Mouse (Mus musculus) erythroid progenitor cell, adult 5-6 weeks (primary cell): ENCODE results near the gene Theg. TPM values are rescaled to one million over a fixed set of nuclear protein-coding genes. Genes with fewer than 3 reads are reported as not detected.

Experiments used
- total RNA-seq, 2 experiments: library from RNA; stranded (forward) in 1 of 2; stranded (reverse) in 1 of 2; fragments of 150-400 nt in 1 of 2; fragments of 186-747, 209-891 nt in 1 of 2; gene quantifications; 2 replicates each; pipeline versions ENCODE4 v1.2.3 to v1.2.4; 2015 to 2017; ENCODE audit warnings: low replicate concordance in 2 of 2

Theg gene
- total RNA-seq, 2 experiments from 2014 or later = not detected

Other genes with a start within 250 kb of the Theg start
- gene Vmn2r82, start 230.8 kb downstream of the Theg start, total RNA-seq (2015; ENCODE audit: low replicate concordance) = not detected in 2 replicates
- gene Vmn2r82, start 230.8 kb downstream of the Theg start, total RNA-seq (2017; ENCODE audit: low replicate concordance) = not detected in 2 replicates
- gene Vmn2r83, start 118.6 kb downstream of the Theg start, total RNA-seq (2015; ENCODE audit: low replicate concordance) = not detected in 2 replicates
- gene Vmn2r83, start 118.6 kb downstream of the Theg start, total RNA-seq (2017; ENCODE audit: low replicate concordance) = not detected in 2 replicates
- 2.5 TPM in 1 of 2 replicates, not detected in the other for gene Plpp2, start 53.5 kb downstream of the Theg start, total RNA-seq (2015; ENCODE audit: low replicate concordance)
- gene Plpp2, start 53.5 kb downstream of the Theg start, total RNA-seq (2017; ENCODE audit: low replicate concordance) = not detected in 2 replicates
- not detected in 2 replicates for gene Mier2, start 32.1 kb downstream of the Theg start, total RNA-seq (2015; ENCODE audit: low replicate concordance)
- 0.77 TPM in 1 of 2 replicates, not detected in the other for gene Mier2, start 32.1 kb downstream of the Theg start, total RNA-seq (2017; ENCODE audit: low replicate concordance)
- gene C2cd4c, start 26.7 kb upstream of the Theg start, total RNA-seq (2015; ENCODE audit: low replicate concordance) = not detected in 2 replicates
- not detected in 2 replicates for gene C2cd4c, start 26.7 kb upstream of the Theg start, total RNA-seq (2017; ENCODE audit: low replicate concordance)
- gene Shc2, start 50.6 kb upstream of the Theg start, total RNA-seq (2015; ENCODE audit: low replicate concordance) = not detected in 2 replicates
- not detected in 2 replicates for gene Shc2, start 50.6 kb upstream of the Theg start, total RNA-seq (2017; ENCODE audit: low replicate concordance)
- gene Odf3l2, start 58.4 kb upstream of the Theg start, total RNA-seq (2015; ENCODE audit: low replicate concordance) = not detected in 2 replicates
- not detected in 2 replicates for gene Odf3l2, start 58.4 kb upstream of the Theg start, total RNA-seq (2017; ENCODE audit: low replicate concordance)
- gene Madcam1, start 77.2 kb upstream of the Theg start, total RNA-seq (2015; ENCODE audit: low replicate concordance) = not detected in 2 replicates
- gene Madcam1, start 77.2 kb upstream of the Theg start, total RNA-seq (2017; ENCODE audit: low replicate concordance) = not detected in 2 replicates
- 12.2 and 15.9 TPM in 2 replicates for gene Tpgs1, start 82.0 kb upstream of the Theg start, total RNA-seq (2015; ENCODE audit: low replicate concordance)
- gene Tpgs1, start 82.0 kb upstream of the Theg start, total RNA-seq (2017; ENCODE audit: low replicate concordance) = 1.9 and 8.3 TPM in 2 replicates
- gene Cdc34, start 94.9 kb upstream of the Theg start, total RNA-seq (2015; ENCODE audit: low replicate concordance) = 42.2 and 66.7 TPM in 2 replicates
- 82.7 and 87.2 TPM in 2 replicates for gene Cdc34, start 94.9 kb upstream of the Theg start, total RNA-seq (2017; ENCODE audit: low replicate concordance)
- gene Gzmm, start 101.7 kb upstream of the Theg start, total RNA-seq (2015; ENCODE audit: low replicate concordance) = not detected in 2 replicates
- not detected in 2 replicates for gene Gzmm, start 101.7 kb upstream of the Theg start, total RNA-seq (2017; ENCODE audit: low replicate concordance)
- 1,896 and 2,324 TPM in 2 replicates for gene Bsg, start 117.2 kb upstream of the Theg start, total RNA-seq (2015; ENCODE audit: low replicate concordance)
- gene Bsg, start 117.2 kb upstream of the Theg start, total RNA-seq (2017; ENCODE audit: low replicate concordance) = 1,328 and 1,345 TPM in 2 replicates
- not detected in 2 replicates for gene Hcn2, start 129.3 kb upstream of the Theg start, total RNA-seq (2015; ENCODE audit: low replicate concordance)
- gene Hcn2, start 129.3 kb upstream of the Theg start, total RNA-seq (2017; ENCODE audit: low replicate concordance) = not detected in 2 replicates
- 8.0 TPM in 1 of 2 replicates, not detected in the other for gene Polrmt, start 159.2 kb upstream of the Theg start, total RNA-seq (2015; ENCODE audit: low replicate concordance)
- gene Polrmt, start 159.2 kb upstream of the Theg start, total RNA-seq (2017; ENCODE audit: low replicate concordance) = 0.64 and 4.4 TPM in 2 replicates
- not detected in 2 replicates for gene Fgf22, start 167.7 kb upstream of the Theg start, total RNA-seq (2015; ENCODE audit: low replicate concordance)
- not detected in 2 replicates for gene Fgf22, start 167.7 kb upstream of the Theg start, total RNA-seq (2017; ENCODE audit: low replicate concordance)
- 40.0 and 58.7 TPM in 2 replicates for gene Rnf126, start 179.6 kb upstream of the Theg start, total RNA-seq (2015; ENCODE audit: low replicate concordance)
- 18.3 and 19.4 TPM in 2 replicates for gene Rnf126, start 179.6 kb upstream of the Theg start, total RNA-seq (2017; ENCODE audit: low replicate concordance)
- gene Fstl3, start 189.9 kb upstream of the Theg start, total RNA-seq (2015; ENCODE audit: low replicate concordance) = 5.4 TPM in 1 of 2 replicates, not detected in the other
- gene Fstl3, start 189.9 kb upstream of the Theg start, total RNA-seq (2017; ENCODE audit: low replicate concordance) = 0.38 and 1.3 TPM in 2 replicates
- gene Prss57, start 203.6 kb upstream of the Theg start, total RNA-seq (2015; ENCODE audit: low replicate concordance) = 25.6 and 44.0 TPM in 2 replicates
- 1.1 and 6.5 TPM in 2 replicates for gene Prss57, start 203.6 kb upstream of the Theg start, total RNA-seq (2017; ENCODE audit: low replicate concordance)
- gene Palm, start 206.2 kb upstream of the Theg start, total RNA-seq (2015; ENCODE audit: low replicate concordance) = 8.8 and 16.2 TPM in 2 replicates
- gene Palm, start 206.2 kb upstream of the Theg start, total RNA-seq (2017; ENCODE audit: low replicate concordance) = 2.0 and 9.2 TPM in 2 replicates
- not detected in 2 replicates for gene Misp, start 233.7 kb upstream of the Theg start, total RNA-seq (2015; ENCODE audit: low replicate concordance)
- gene Misp, start 233.7 kb upstream of the Theg start, total RNA-seq (2017; ENCODE audit: low replicate concordance) = not detected in 2 replicates